Mouse (Mus musculus): Measurements from ENCODE around the gene Pum2.
"Not testable (repeated sequence)": the region's sequence is repeated elsewhere in the genome, so short reads cannot be mapped to it uniquely, and the experiment has no call there.

Pum2 gene

GRCm38 (mm10) chr12:8673974-8674306, at the start of gene Pum2:
Gene Pum2 (plus strand): TSS chr12:8674134.
- peak; percentile 87 for DNase-seq (ENCODE audit: low read depth)

GRCm38 (mm10) chr12:8629537-8629936, 44.4 kb upstream of the Pum2 start:
- DNase-seq (ENCODE audit: low read depth): no peak

GRCm38 (mm10) chr12:8631691-8632090, 42.2 kb upstream of the Pum2 start:
- peak; percentile 36 for DNase-seq (ENCODE audit: low read depth)

GRCm38 (mm10) chr12:8632737-8633365, 41.1 kb upstream of the Pum2 start:
- peak; percentile 47 for DNase-seq (ENCODE audit: low read depth)

GRCm38 (mm10) chr12:8634306-8634705, 39.6 kb upstream of the Pum2 start:
- no peak for DNase-seq (ENCODE audit: low read depth)

- peak; percentile 61 for DNase-seq (ENCODE audit: low read depth)
Observed at GRCm38 (mm10) chr12:8635546-8635945, 38.4 kb upstream of the Pum2 start.

GRCm38 (mm10) chr12:8636945-8637344, 37.0 kb upstream of the Pum2 start:
- peak; percentile 97 for DNase-seq (ENCODE audit: low read depth)

- DNase-seq (ENCODE audit: low read depth): peak; percentile 93
Observed at GRCm38 (mm10) chr12:8638411-8639087, 35.4 kb upstream of the Pum2 start.

- not testable (repeated sequence) for DNase-seq (ENCODE audit: low read depth)
Observed at GRCm38 (mm10) chr12:8640186-8640585, 33.7 kb upstream of the Pum2 start.

- DNase-seq (ENCODE audit: low read depth): peak; percentile 96
Observed at GRCm38 (mm10) chr12:8640711-8641424, 33.1 kb upstream of the Pum2 start.

GRCm38 (mm10) chr12:8641425-8641735, 32.6 kb upstream of the Pum2 start:
- no peak for DNase-seq (ENCODE audit: low read depth)

- DNase-seq (ENCODE audit: low read depth): not testable (repeated sequence)
Observed at GRCm38 (mm10) chr12:8648211-8648610, 25.7 kb upstream of the Pum2 start.

GRCm38 (mm10) chr12:8650027-8650426, 23.9 kb upstream of the Pum2 start:
- DNase-seq (ENCODE audit: low read depth): not testable (repeated sequence)

GRCm38 (mm10) chr12:8656596-8656995, 17.3 kb upstream of the Pum2 start:
- DNase-seq (ENCODE audit: low read depth): no peak

GRCm38 (mm10) chr12:8657116-8657515, 16.8 kb upstream of the Pum2 start:
- no peak for DNase-seq (ENCODE audit: low read depth)

GRCm38 (mm10) chr12:8657629-8658366, 16.1 kb upstream of the Pum2 start:
- DNase-seq (ENCODE audit: low read depth): peak; percentile 47

GRCm38 (mm10) chr12:8659406-8660279, 14.3 kb upstream of the Pum2 start:
- peak; percentile 75 for DNase-seq (ENCODE audit: low read depth)

GRCm38 (mm10) chr12:8661747-8662146, 12.2 kb upstream of the Pum2 start:
- no peak for DNase-seq (ENCODE audit: low read depth)

- DNase-seq (ENCODE audit: low read depth): peak; percentile 47
Observed at GRCm38 (mm10) chr12:8662175-8662574, 11.8 kb upstream of the Pum2 start.

- DNase-seq (ENCODE audit: low read depth): no peak
Observed at GRCm38 (mm10) chr12:8662721-8663120, 11.2 kb upstream of the Pum2 start.

GRCm38 (mm10) chr12:8667473-8668255, 6.3 kb upstream of the Pum2 start:
- DNase-seq (ENCODE audit: low read depth): peak; percentile 50

All from 416B (cell line).